Mouse (Mus musculus): ENCODE data around the gene Zc3hav1. TPM values are rescaled to one million over a fixed set of nuclear protein-coding genes. Genes with fewer than 3 reads are reported as not detected.

The Zc3hav1 gene
- polyA plus RNA-seq, 1 experiment, result 39.1 TPM

DNA sequence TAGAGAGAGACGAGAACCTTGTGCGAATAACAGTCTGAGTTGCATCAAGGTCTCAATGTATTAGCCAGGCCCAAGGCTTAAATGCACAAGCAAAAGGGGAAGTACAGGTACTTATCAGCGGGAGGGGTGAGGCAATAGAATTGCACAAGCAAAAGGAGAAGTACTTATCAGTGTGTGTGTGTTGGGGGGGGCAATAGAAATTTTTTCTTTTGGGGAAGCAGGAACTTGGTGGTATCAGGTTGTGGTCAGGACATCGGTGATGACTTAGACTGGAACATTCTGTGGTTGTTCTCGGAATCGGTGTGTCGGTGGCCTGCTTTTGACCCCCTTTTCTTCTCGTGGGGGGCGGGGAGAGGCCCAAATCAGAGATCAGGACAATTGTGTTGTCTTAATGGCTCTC, 33.8 kb downstream of the Zc3hav1 start:
- no peaks in the 10 kb centered on the region for H3K9me3 ChIP-seq (replicated peaks; ENCODE audit: control insufficient read depth, insufficient read depth, low read length, poor library complexity, severe bottlenecking)
- H3K4me3 ChIP-seq (ENCODE audit: low read depth, low read length), result no peak overlapping the region
- H3K36me3 ChIP-seq (ENCODE audit: control insufficient read depth, insufficient read depth, low read length, poor library complexity, severe bottlenecking), result peaks cover 18% of the 10 kb centered on the region
- H3K27me3 ChIP-seq (ENCODE audit: control insufficient read depth, insufficient read depth, low read length, poor library complexity, severe bottlenecking), result no peaks in the 10 kb centered on the region
- no peak overlapping the region for H3K27ac ChIP-seq (ENCODE audit: insufficient read depth, low read length)
- H3K4me1 ChIP-seq (ENCODE audit: control insufficient read depth, insufficient read depth, low read length), result peaks cover 1% of the 10 kb centered on the region
- no peak overlapping the region for H3K9ac ChIP-seq (ENCODE audit: low read depth, poor library complexity, severe bottlenecking)
- TF ChIP-seq EP300 (IDR thresholded peaks at IDR 0.05; ENCODE audit: insufficient read depth, low read depth, low read length) (no peak), POLR2A (IDR thresholded peaks at IDR 0.05; ENCODE audit: insufficient read depth, low read length) (no peak), CTCF (IDR thresholded peaks at IDR 0.05; ENCODE audit: low read depth, low read length) (no peak)

DNA sequence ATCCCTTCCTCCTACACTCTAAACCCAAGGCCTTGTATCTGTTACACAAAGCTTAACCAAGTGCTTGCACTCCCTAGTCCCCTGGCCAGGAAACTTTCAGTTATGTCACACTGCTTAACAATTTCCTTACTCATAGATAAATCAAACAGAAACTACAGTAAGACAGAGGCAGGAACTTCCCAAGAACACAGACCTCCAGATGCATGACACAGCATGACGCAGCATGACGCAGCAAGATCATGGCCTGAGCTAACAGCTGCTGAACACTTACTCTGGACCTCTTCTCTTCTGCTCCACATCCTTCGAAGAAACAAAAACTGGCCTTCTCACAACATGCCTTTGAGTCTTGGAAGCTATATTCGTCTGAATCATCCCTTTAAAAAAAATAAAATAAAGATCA, 38.4 kb downstream of the Zc3hav1 start:
- TF ChIP-seq EP300 (IDR thresholded peaks at IDR 0.05; ENCODE audit: insufficient read depth, low read depth, low read length) (0 out of 2 replicates have a peak, but pooled peaks have one; percentile 33), POLR2A (IDR thresholded peaks at IDR 0.05; ENCODE audit: insufficient read depth, low read length) (no peak), CTCF (IDR thresholded peaks at IDR 0.05; ENCODE audit: low read depth, low read length) (no peak)
- no peak overlapping the region for H3K27ac ChIP-seq (ENCODE audit: insufficient read depth, low read length)
- no peak overlapping the region for H3K9ac ChIP-seq (ENCODE audit: low read depth, poor library complexity, severe bottlenecking)

DNA sequence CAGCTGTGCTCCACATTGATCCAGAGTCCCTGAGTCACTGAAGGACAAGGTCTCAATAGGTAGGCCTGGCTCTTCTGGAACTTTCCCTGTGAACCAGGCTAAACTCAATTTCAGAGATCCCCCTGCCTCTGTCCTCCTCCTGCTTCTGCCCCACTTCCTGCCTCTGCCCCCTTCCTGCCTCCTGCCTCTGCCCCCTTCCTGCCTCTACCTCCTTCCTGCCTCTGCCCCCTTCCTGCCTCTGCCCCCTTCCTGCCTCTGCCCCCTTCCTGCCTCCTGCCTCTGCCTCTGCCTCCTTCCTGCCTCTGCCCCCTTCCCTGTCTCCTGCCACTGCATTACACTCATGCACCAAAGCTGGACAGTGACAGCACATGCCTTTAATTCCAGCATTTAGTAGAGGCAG, 44.7 kb downstream of the Zc3hav1 start:
- peaks cover 4% of the 10 kb centered on the region for H3K36me3 ChIP-seq (ENCODE audit: control insufficient read depth, insufficient read depth, low read length, poor library complexity, severe bottlenecking)
- no peak for TF ChIP-seq POLR2A (IDR thresholded peaks at IDR 0.05; ENCODE audit: insufficient read depth, low read length)
- no peak for TF ChIP-seq EP300 (IDR thresholded peaks at IDR 0.05; ENCODE audit: insufficient read depth, low read depth, low read length)
- TF ChIP-seq CTCF (IDR thresholded peaks at IDR 0.05; ENCODE audit: low read depth, low read length), result no peak
- H3K27ac ChIP-seq (ENCODE audit: insufficient read depth, low read length), result no peak overlapping the region
- no peaks in the 10 kb centered on the region for H3K4me1 ChIP-seq (ENCODE audit: control insufficient read depth, insufficient read depth, low read length)
- H3K9ac ChIP-seq (ENCODE audit: low read depth, poor library complexity, severe bottlenecking), result no peak overlapping the region
- H3K9me3 ChIP-seq (replicated peaks; ENCODE audit: control insufficient read depth, insufficient read depth, low read length, poor library complexity, severe bottlenecking), result no peaks in the 10 kb centered on the region
- no peak overlapping the region for H3K4me3 ChIP-seq (ENCODE audit: low read depth, low read length)
- no peaks in the 10 kb centered on the region for H3K27me3 ChIP-seq (ENCODE audit: control insufficient read depth, insufficient read depth, low read length, poor library complexity, severe bottlenecking)

More for the DNA sequence above, 38.4 kb downstream of the Zc3hav1 start:
- Histone ChIP-seq H3K9me3 (replicated peaks; ENCODE audit: control insufficient read depth, insufficient read depth, low read length, poor library complexity, severe bottlenecking) (no peaks in the 10 kb centered on the region), H3K36me3 (ENCODE audit: control insufficient read depth, insufficient read depth, low read length, poor library complexity, severe bottlenecking) (peaks cover 6% of the 10 kb centered on the region), H3K4me3 (ENCODE audit: low read depth, low read length) (no peak overlapping the region), H3K4me1 (ENCODE audit: control insufficient read depth, insufficient read depth, low read length) (peaks cover 5% of the 10 kb centered on the region), H3K27me3 (ENCODE audit: control insufficient read depth, insufficient read depth, low read length, poor library complexity, severe bottlenecking) (no peaks in the 10 kb centered on the region)

DNA sequence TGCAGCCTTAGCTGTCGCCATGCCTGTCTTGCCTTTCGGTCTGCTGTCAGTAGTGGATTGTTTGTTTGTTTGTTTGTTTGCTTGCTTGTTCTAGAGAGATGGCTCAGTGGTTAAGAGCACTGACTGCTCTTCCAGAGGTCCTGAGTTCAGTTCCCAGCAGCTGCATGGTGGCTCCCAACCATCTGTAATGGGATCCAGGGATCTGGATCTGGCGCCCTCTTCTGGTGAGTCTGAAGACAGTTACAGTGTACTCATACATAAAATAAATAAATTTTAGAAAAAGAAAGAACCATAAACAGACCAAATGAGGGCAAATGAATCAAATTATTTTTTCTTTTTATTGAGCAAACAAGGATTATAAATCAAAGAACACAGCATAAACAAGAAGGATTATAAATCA, 49.4 kb downstream of the Zc3hav1 start:
- Histone ChIP-seq H3K9me3 (replicated peaks; ENCODE audit: control insufficient read depth, insufficient read depth, low read length, poor library complexity, severe bottlenecking) (no peaks in the 10 kb centered on the region), H3K4me1 (ENCODE audit: control insufficient read depth, insufficient read depth, low read length) (no peaks in the 10 kb centered on the region), H3K9ac (ENCODE audit: low read depth, poor library complexity, severe bottlenecking) (no peak overlapping the region), H3K27me3 (ENCODE audit: control insufficient read depth, insufficient read depth, low read length, poor library complexity, severe bottlenecking) (no peaks in the 10 kb centered on the region), H3K36me3 (ENCODE audit: control insufficient read depth, insufficient read depth, low read length, poor library complexity, severe bottlenecking) (peaks cover 4% of the 10 kb centered on the region; the same call in 1 of the 2 replicates), H3K27ac (ENCODE audit: insufficient read depth, low read length) (no peak overlapping the region), H3K4me3 (ENCODE audit: low read depth, low read length) (no peak overlapping the region)
- TF ChIP-seq POLR2A (IDR thresholded peaks at IDR 0.05; ENCODE audit: insufficient read depth, low read length) (no peak), EP300 (IDR thresholded peaks at IDR 0.05; ENCODE audit: insufficient read depth, low read depth, low read length) (no peak), CTCF (IDR thresholded peaks at IDR 0.05; ENCODE audit: low read depth, low read length) (peak; percentile 52)

DNA sequence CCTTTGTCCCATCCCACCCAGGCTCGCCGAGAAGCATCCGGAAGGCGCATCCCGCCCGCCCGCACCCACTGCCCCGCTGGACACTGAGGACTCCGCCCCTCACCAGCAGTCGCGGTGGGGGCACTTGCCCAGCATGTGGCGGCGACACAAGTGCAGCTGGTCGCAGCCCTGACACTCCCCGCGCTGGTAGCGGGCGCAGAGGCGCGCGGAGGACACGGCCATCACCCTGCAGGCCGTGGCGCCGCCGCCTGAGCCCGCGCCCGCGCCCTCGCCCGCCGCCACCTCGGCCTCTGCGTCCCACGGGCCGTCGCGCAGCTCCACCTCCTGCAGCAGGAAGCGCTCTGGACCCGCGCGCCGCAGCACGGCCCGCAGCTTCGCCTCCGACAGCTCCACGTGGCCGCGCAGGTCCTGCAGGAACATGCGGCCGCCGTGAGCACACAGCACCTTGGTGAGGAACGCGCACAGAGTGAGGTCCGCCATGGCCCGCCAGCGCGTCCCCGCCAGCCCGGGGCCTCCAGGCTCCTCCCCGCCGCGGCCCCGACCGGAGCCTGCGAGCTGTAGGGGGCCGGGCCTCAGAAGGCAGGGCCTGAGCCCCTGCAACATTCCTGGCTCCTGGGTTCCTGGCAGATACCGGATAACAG, 55.5 kb downstream of the Zc3hav1 start, which contains the start of gene Zc3hav1l:
Gene Zc3hav1l, minus strand, starts transcription at position 499 of the 641 bp plus-strand sequence.
- no peaks in the 10 kb centered on the region; the same call in 1 of the 2 replicates for H3K9me3 ChIP-seq (replicated peaks; ENCODE audit: control insufficient read depth, insufficient read depth, low read length, poor library complexity, severe bottlenecking)
- H3K4me3 ChIP-seq (ENCODE audit: low read depth, low read length), result peak within 1 kb of the TSS; percentile 90
- peaks cover 7% of the 10 kb centered on the region; the same call in 1 of the 2 replicates for H3K36me3 ChIP-seq (ENCODE audit: control insufficient read depth, insufficient read depth, low read length, poor library complexity, severe bottlenecking)
- 0 out of 2 replicates have a peak, but pooled peaks cover 2% of the 10 kb centered on the region for H3K27me3 ChIP-seq (ENCODE audit: control insufficient read depth, insufficient read depth, low read length, poor library complexity, severe bottlenecking)
- TF ChIP-seq POLR2A (IDR thresholded peaks at IDR 0.05; ENCODE audit: insufficient read depth, low read length) (no peak), EP300 (IDR thresholded peaks at IDR 0.05; ENCODE audit: insufficient read depth, low read depth, low read length) (no peak), CTCF (IDR thresholded peaks at IDR 0.05; ENCODE audit: low read depth, low read length) (no peak)
- peak within 1 kb of the TSS; percentile 72 for H3K9ac ChIP-seq (ENCODE audit: low read depth, poor library complexity, severe bottlenecking)
- H3K27ac ChIP-seq (ENCODE audit: insufficient read depth, low read length), result 0 out of 2 replicates have a peak within 1 kb of the TSS, but pooled peaks have one; percentile 3
- H3K4me1 ChIP-seq (ENCODE audit: control insufficient read depth, insufficient read depth, low read length), result peaks cover 1% of the 10 kb centered on the region

DNA sequence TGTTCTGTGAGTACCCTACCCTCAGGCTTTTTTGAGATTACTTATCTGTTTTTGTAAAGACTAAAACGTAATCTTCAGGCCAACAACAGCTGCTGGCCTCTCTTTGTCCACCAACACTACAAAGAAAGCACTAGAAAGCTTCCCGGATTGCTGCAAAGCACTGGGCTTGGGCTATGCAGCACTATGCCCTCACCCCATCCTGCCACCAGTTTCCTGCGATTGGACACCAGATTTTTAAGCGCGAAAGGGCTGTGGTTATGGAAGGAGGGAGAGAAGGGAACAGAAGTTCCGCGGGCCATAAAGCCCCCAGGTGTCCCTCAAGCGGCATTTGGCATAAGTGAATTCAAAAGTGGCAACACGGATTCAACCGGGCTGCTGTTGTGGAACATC, 56.2 kb downstream of the Zc3hav1 start:
- H3K36me3 ChIP-seq (ENCODE audit: control insufficient read depth, insufficient read depth, low read length, poor library complexity, severe bottlenecking), result peaks cover 7% of the 10 kb centered on the region; the same call in 1 of the 2 replicates
- peak overlapping the region; percentile 72 for H3K9ac ChIP-seq (ENCODE audit: low read depth, poor library complexity, severe bottlenecking)
- H3K27me3 ChIP-seq (ENCODE audit: control insufficient read depth, insufficient read depth, low read length, poor library complexity, severe bottlenecking), result 0 out of 2 replicates have a peak, but pooled peaks cover 2% of the 10 kb centered on the region
- no peak overlapping the region for H3K27ac ChIP-seq (ENCODE audit: insufficient read depth, low read length)
- TF ChIP-seq CTCF (IDR thresholded peaks at IDR 0.05; ENCODE audit: low read depth, low read length) (no peak), EP300 (IDR thresholded peaks at IDR 0.05; ENCODE audit: insufficient read depth, low read depth, low read length) (no peak), POLR2A (IDR thresholded peaks at IDR 0.05; ENCODE audit: insufficient read depth, low read length) (no peak)
- H3K9me3 ChIP-seq (replicated peaks; ENCODE audit: control insufficient read depth, insufficient read depth, low read length, poor library complexity, severe bottlenecking), result peaks cover 2% of the 10 kb centered on the region; the same call in 1 of the 2 replicates
- H3K4me3 ChIP-seq (ENCODE audit: low read depth, low read length), result peak overlapping the region; percentile 90
- H3K4me1 ChIP-seq (ENCODE audit: control insufficient read depth, insufficient read depth, low read length), result peaks cover 1% of the 10 kb centered on the region
